Mouse (Mus musculus): Measurements from ENCODE around the gene Fam208b.
"Not testable (repeated sequence)": the region's sequence is repeated elsewhere in the genome, so short reads cannot be mapped to it uniquely, and the experiment has no call there.

Gene Fam208b

DNA sequence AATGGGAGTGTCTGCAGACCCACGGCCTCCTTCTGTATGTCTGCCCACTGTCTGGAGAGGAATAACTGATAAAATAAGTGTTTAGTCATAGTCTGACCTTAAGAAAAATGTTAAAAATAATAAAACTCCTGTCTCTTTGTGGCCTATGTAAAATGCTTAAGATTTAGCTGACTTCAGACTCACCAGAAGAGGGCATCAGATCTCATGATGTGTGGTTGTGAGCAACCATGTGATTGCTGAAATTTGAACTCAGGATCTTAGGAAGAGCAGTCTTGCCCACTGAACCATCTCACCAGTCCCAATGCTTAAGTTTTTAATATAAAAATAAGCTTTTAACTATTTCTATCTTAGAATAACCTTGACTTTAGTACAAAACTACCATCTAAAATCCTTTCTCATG lies 47.8 kb downstream of the Fam208b start:
- no peak for DNase-seq

DNA sequence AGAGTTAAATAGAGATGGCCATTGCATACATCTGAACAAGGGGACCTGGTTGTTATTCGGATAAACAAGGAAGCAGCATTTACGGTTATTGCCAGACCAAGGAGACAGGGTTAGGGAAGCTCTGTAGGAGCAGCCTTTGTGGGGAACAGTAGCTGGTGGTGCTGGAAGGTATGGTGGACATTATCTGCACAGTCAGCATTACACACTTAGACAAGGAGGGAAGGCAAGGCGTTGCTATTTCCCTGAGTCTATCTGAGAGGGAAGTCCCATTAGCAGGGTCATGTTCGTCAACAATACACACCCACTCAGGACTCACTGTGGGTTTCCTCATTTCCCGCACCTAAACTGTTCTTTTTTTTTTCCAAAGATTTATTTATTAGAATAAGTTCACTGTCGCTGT lies 63.1 kb downstream of the Fam208b start:
- DNase-seq, result no peak

DNA sequence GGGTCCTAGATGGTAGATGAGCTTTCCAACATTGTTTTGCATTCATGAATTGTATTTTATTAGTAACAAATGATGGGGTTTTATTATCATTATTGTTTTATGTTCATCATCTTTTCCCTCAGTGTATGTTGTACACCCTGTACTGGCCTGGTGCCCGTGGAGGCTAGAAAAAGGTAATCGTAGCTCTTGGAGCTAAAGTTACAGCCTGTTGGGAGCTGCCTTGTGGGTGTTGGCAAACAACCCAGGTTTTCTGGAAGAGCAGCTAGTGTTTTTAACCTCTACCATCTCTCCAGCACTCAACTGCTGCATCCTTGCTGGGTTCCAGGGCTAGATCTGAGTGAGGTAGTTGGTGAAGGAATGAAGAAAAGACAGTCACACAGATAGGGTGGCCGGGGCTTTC lies 63.5 kb downstream of the Fam208b start:
- DNase-seq, result no peak

DNA sequence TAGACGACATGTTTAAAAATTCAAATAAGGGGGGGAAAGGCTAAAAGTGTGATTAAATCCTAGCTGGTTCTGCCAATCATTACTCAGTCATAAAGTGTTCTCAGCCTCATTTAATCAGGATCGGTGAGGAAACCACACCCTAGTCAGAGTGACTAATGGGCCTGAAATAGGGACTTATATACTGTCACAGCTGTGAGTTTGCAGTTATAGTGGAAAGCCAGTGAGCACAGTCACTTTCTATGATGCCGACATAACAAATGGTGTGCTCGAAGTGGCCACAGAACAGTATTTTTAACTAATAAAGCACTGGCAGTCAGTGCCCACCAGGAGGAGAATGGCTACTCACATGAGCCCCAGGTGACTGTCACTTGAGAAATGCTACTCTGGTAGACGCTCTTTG lies 66.0 kb downstream of the Fam208b start:
- DNase-seq, result no peak

DNA sequence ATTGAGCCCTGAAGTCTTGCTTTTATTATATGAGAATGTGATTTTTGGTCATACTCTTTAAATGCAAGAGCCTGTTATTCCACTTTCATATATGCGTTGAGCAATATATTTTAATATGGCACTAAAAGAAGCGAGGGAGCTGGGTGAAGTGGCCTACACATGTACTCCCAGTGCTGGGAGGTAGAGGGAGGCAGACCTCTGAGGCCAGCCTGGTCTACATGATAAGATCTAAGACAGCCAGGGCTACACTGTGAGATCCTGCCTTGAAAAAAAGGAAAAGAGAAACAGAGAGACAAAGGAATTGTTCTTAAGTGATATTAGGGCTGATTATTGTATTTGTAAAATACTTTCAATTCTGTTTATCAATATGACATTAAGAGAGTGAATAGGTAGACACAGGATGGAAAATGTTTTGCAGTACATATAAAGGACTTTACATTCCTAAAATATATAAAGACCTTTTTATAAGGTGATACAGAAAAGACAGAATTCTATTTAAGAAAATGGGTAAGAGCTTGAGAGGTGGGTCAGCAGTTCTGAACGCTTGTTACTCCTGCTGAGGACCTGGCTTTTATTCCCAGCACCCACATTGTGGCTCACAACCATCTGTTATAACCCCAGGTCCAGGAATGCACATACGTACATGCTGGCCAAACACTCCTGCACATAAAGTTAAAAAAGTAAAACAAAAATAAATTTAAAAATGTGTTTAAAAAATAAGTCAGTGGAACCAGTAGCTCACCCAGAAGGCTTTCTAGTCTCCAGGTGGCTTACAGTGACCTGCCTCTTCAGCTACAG lies 66.6 kb downstream of the Fam208b start:
- DNase-seq, result no peak

DNA sequence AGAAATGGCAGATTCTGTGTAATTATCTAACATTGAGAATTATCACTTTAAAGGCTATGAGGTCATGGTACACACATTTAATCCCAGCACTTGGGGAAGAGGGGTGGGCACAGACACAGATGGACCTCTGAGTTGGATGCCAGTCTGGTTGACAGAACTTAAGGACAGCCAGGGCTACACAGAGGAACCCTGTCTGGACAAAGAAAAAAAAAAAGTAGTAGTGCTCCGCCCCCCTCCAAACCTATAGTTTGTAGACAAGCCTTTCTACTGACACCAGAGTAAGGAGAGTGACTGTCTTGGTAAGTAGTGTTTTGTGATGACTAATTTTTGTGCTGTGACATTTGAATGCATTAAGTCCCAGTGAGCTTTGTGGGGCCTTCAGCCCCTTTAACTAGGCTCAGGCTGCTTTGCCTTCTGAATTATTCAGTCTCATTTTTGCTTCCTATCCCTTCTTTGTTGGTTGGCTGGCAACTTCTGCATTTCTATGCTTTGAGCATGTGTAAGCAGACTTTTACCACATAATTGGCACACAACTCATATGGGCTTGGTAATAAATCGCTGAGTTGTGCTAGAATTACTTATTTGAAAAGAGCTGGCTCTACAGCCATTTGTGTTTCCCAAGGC lies 69.6 kb downstream of the Fam208b start:
- no peak for DNase-seq

DNA sequence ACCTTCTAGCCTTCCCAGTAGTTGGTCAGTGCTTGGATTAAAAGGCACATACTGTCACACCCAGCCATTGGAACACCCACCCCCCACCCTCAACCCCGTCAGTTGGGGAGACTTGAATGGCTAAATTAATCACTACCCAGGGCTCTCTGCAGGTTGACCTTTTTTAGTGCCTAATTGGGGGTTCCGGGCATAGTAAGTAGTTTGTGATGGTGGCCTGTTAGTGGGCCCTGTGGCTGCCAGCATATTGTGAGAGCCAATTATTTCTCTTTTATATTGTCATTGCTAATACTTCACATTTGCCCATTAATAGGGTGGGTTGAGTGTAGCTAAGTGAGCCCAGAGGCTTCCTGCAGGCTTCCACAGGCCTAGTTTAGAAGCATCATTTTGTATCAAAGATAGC lies 70.7 kb downstream of the Fam208b start:
- no peak for DNase-seq

DNA sequence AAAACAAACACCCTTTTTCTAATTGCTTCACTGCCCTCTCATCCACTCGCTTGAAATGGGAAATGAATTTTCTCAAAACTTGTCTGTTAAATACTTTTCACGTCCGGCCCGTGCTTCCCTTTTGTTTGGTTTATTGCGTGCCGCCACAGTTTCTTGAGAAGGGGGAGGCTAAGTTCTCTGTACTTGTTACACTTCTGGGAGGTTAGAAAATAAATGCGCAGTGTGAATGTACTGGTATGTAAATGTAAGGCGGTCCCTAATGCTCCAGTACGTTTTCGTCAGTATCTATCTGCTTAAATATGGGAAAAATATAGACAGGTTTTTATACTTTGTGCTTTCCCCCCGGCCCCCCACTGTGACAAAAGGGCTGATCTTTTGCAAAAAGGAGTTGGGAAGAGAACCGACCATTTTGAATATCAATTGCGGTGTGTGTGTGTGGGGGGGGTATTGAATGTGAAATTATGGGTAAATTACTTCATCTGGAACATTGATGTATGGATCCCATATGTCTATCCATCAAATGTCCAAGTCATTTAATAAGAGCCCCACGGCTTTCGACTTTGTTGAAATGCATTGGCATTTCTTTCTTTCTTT lies 71.8 kb downstream of the Fam208b start:
- DNase-seq, result peak in 1 of 2 experiments; percentile 21

DNA sequence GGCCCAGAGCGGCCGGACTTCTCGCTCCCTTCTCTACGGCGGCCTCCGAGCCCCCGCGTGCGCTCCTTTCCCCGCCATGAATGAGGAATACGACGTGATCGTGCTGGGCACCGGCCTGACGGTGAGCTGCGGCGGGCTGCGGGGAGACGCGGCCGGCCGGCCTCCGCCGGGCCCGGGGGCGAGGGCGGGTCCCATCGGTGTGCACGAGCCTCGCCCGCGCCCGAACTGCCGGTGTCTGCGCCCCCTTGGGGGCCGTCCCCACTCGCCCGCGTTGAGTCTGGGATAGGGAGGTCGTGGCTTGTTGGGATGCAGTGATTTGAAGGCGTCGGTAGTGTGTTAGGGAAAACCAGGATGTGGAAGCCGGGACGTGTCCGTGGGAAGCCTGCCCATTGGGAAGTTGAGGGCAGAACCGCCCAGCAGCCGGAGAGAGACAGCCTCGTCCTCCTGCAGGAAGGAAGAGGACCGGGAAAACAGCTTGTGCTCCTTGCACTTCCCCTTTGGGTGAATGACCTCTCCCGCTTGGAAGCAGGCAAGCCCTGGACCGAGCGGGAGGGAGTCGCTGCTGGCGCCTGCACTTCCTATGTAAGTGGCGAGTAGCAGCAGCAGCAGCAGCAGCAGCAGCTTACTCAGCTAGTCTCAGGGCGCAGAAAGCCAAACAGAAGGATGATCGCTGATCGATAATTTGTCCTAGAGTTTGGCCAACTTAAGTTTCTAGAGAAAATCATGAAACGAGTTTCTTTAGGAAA lies 72.5 kb downstream of the Fam208b start:
- DNase-seq, result peak; percentile 84 to 90

DNA sequence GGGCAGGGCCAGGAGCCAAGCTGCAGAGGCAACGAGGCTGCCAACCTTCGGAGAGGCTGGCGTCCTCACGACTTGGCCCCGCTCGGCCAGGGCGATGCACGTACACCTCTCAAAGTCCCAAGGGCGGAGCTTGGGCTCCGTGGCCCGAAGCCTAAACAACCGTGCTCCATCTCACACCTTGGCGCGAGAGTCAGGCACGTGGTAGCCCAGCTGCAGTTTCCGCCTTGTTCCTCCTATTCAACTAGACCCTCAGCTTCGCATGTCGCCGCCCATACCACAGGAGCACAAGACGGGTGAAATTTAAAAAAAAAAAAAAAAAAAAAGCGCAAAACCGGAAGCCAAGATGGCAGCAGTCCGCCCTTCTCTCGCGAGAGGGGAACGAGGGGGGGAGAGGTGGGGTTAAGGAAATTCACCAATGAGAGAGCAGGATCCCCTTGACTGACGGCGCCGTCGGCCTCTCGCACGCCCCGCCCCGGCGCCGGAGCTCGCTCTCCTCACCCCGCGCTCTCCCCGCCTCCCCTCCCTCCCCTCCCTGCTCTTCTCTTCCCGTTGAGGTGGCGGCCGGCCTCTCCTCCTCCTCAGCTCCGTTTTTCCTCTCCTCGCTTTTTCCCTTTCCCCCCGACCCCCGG lies 73.2 kb downstream of the Fam208b start, which contains the start of gene Gdi2:
Gdi2 (plus strand) TSS at position 470 of the 629 bp plus-strand sequence.
- peak; percentile 97 to 98 for DNase-seq

DNA sequence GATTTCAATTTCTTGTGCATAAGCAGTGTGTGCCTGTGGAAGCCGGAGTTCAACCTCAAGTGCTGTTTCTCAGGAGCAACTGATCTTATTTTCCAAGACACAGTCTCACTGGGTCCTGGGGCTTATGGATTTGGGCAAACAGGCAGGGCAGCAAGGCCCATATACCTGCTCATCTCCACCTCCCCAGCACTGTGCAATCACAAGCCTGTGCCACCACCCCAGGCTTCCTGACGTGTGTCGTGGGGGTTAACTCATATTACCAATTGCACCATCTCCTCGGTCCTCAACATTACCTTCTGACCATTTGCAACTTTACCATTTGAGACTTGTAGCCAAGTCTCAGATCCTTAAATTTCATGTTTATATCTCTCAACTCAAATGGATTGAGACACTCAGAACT lies 76.8 kb downstream of the Fam208b start:
- no peak for DNase-seq

DNA sequence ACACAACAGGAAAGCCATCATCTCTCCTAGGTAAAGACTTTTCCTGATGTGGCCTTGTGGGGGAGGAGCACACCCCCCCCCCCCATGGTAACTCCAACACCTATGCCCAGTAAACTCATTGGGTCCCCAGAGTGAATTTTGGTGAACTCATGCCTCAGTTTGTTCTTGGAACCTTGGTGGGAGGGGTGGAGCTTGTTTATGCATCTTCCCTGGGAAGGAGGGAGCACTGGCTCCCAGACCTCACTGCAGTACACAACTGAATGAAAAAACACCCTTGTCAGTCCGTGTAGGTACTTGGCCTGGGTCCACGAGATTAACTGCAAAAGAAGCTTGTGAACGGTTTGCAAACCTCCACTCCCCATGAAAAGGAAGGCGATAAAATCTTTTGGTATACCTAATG lies 78.5 kb downstream of the Fam208b start:
- no peak for DNase-seq

DNA sequence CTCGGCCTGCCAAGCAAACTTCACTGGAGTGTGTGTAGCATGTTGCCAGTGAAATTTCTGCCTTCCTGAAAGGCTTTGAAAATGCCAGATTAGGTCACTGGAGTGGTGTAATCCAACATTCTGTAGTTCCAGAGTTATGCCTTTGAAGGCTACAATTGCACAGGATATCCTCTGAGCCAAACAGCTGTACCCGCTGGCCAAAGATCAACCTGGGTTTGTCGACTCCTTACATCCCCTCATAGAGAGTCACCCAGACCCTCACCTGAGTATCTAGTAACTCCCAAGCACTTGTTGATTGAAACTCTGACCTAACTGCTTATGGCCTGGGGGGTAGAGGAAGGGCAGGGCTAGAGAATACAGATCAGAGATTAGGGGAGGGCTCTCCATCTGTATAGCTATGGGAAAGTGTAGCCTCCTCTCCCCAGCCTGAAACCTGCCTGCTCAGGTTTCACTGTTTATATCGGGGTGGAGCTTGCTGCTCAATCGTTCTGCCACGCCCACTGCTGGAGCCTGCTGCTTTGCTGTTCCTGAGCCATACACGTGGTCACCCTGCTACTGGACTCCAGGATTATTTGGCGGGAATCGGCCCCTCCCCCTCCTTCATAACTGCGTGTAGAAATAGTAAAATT lies 79.1 kb downstream of the Fam208b start:
- no peak for DNase-seq

DNA sequence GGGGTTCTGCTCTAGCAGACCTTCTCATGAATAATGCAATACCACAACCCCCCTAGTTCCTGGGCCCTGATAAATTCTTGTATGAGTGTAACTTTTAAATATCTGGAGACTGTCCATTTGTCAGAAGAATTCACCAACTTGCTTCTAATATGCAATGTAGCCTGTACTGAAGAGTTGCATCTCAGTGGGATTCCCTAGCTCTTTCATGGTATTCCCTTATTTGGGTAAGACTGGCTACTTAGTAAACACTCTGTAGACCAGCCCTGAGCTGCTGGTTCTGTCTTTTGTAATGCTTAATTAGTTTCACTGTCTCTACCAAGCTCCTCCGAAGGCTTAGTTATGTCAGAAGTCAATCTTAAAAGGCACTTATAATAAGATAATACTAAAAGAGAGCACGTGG lies 79.7 kb downstream of the Fam208b start:
- DNase-seq, result not testable (repeated sequence)

DNA sequence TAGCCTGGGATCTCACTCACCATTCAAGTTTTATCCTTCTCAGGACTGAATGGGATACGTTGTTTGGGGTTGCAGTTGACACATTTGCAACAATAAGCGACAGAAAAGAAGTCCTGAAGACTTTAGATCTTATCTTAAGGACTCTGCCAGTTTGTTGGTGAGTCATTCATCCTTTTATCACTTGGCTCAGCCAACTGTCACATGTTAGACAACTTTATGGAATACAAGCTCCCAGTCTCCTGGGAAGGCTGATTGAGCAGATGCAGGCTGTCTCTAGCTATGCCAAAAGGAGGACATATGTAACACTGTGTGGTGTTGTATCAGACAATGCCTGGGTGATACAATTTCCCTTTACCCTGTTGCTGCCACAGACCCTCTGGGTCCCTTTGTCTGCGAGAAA lies 80.5 kb downstream of the Fam208b start:
- no peak for DNase-seq

DNA sequence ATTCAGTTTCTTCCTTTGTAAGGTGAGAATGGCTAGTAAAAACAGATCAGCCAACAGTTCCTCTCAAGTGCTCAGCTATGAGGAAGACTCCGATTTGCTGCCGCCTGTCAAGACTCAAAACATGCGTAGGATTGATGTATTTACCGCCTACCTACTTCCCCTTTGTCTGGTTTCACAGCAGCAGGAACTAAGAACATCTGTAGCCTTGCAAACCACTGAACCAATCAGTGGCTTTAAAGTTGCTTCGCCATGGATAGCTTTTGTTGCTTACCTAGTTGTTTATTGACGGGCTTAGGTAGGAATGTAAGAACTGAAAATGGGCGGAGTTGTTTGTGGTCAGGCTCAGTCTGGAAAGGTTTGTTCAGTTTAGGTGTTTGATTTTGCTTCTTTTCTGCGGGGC lies 84.6 kb downstream of the Fam208b start:
- DNase-seq, result peak; percentile 20 to 33

DNA sequence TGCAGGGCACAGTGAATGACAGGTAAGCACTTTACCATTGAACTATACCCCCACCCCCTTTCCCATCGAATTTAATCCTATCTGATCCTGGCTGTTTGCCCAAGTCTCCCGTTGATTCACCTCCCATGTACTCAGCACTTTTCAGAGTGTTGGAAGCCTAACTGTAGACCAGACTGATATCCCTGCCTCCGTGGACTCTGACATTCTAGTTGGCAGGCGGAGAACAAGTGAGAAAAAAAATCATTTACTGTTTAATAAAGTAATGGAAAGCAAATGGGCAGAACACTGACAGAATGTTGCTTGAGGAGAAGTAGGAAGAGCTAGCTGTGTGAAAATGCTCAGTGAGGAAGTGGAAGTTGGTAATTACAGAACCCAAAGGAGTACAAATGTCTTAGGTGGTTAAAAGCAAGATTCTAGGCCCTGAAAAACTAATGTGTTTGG lies 85.3 kb downstream of the Fam208b start:
- no peak for DNase-seq

DNA sequence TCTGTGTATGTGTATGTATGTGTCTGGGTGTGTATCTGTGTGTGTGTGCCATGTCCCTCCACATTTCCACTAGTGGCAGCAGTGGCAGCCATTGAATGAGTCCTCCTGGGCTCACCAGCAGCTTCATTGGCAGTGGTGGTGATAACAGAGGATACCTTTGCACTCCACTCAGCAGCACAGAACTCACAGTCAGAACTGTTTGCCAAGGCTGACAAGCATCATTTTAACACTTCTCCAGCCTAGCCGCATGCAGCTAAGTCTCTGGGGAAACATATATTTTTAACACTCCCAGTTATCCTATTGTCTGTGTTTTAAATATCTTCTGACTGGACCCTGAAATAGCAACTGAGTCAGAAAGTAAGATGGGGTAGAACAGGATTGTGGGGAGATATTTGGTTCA lies 87.0 kb downstream of the Fam208b start:
- DNase-seq, result no peak

DNA sequence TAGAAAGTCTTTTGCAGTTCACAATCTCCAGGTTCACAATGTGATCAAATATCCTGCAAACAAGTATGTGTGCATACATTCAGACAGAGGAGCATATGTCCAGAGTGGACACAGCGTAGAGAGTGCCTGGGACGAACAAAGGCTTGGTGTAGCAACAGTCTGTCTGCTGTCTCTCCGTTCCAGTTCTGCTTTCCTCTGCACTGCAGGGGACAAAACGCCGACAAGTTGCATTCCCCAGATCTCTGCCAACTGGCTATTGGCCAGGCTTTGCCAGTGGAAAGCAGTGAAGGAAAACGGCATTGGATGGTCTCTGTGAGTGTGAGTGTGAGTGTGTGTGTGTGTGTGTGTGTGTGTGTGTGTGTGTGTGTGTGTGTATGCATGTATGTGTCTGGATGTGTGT lies 87.4 kb downstream of the Fam208b start:
- DNase-seq, result peak; percentile 43 to 52

DNA sequence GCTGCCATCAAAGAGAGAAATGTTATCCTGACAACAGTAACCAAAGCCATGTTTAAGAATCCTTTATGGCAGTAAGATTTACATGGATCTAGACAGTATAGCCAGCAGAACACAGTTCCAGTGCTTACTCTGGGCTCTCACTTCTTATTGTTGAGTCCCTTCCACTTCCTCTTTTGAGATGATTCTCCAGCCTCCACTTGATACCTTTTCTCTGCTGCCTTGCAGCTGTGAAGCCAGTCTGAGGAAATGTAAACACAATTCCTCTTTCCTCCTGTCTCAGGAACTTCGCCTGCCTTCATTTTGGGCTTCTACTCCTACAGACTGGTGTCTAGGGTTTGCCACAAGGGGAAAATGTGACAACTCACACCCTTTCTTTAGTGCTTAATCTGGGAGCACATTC lies 90.9 kb downstream of the Fam208b start:
- DNase-seq, result not testable (repeated sequence)

DNA sequence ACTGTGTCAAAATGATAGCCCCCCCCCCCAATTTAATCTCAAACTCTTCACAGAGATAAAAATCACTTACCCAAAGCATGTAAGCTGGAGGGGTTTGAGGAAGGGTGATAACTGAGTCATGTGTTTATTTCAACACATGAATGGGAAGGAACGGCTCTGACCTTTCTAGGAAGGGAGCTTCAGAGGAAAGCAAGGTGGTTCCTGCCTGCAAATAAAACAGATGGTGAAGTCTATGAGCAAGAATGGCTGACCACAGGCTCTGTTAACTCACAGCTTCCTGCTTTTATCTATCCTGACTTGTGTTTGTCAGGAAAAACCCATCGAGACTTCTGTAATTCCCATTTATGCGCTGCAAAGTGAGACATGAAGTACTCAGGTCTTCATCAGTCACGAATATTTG lies 91.6 kb downstream of the Fam208b start:
- not testable (repeated sequence) for DNase-seq
